Mouse (Mus musculus) kidney, postnatal 0 days (tissue): ENCODE results near the gene Kcnh7. TPM values are rescaled to one million over a fixed set of nuclear protein-coding genes. Genes with fewer than 3 reads are reported as not detected.
A peak's percentile ranks its signal among the peaks of the same experiment; 100 is the strongest.

Experiments
- ATAC-seq: fragments of 200-750 bp; cut with Nextera tagmentation; replicated peaks from 2 replicates; pipeline ENCODE4 v1.8.0; 2017; ENCODE audit warnings: low read depth, moderate number of reproducible peaks, moderate TSS enrichment, moderate library complexity; ENCODE audit not compliant: low FRiP score
- DNase-seq: peaks from one replicate; pipeline ENCODE4 v3.0.0-alpha.2; 2016; ENCODE audit warnings: low spot score
- H3K27ac ChIP-seq: fragments of 300-500 bp; sonication (generic); 2 replicates; pipeline ENCODE4 v1.5.1; 2014; ENCODE audit warnings: mild to moderate bottlenecking
- H3K27me3 ChIP-seq: fragments of 300-500 bp; sonication (generic); 2 replicates; pipeline ENCODE4 v1.6.1; 2014; ENCODE audit warnings: low read length, mixed read lengths; ENCODE audit not compliant: insufficient read depth
- H3K36me3 ChIP-seq: fragments of 300-500 bp; sonication (generic); 2 replicates; pipeline ENCODE4 v1.6.1; 2014; ENCODE audit warnings: low read length, mixed read lengths; ENCODE audit not compliant: insufficient read depth
- H3K4me1 ChIP-seq: fragments of 300-500 bp; sonication (generic); replicated peaks from 2 replicates; pipeline ENCODE4 v1.6.1; 2014; ENCODE audit warnings: antibody characterized with exemption, low read length, mixed read lengths; ENCODE audit not compliant: insufficient read depth
- H3K4me2 ChIP-seq: fragments of 300-500 bp; sonication (generic); 2 replicates; pipeline ENCODE4 v1.6.1; 2014; ENCODE audit warnings: mild to moderate bottlenecking, low read length, moderate library complexity, mixed read lengths
- H3K4me3 ChIP-seq: fragments of 300-500 bp; sonication (generic); replicated peaks from 2 replicates; pipeline ENCODE4 v1.5.1; 2014; ENCODE audit warnings: low read depth, low read length
- H3K9ac ChIP-seq: fragments of 300-500 bp; sonication (generic); 2 replicates; pipeline ENCODE4 v1.6.1; 2014; ENCODE audit warnings: low read depth, low read length
- H3K9me3 ChIP-seq: fragments of 300-500 bp; sonication (generic); replicated peaks from 2 replicates; pipeline ENCODE4 v1.6.1; 2016; ENCODE audit warnings: low read length, inconsistent platforms, mixed read lengths
- CTCF ChIP-seq: IDR thresholded peaks from 2 replicates; pipeline ENCODE4 v1.5.1; 2016; ENCODE audit warnings: antibody characterized with exemption, low read depth, mild to moderate bottlenecking, moderate library complexity
- WGBS: fragments of 180-500 bp; shearing (Covaris S2); extraction: QIAGEN DNeasy Blood & Tissue Kit; methylation state at CpG from one replicate; pipeline ENCODE4 v1.1.7; 2014; 5-methylcytosine and 5-hydroxymethylcytosine counted together
- polyA plus RNA-seq: library from polyadenylated mRNA; unstranded; fragments of >200 nt; fragmentation: Nextera tagmentation; extraction: Ambion mirVana; gene quantifications from 2 replicates; pipeline ENCODE4 v1.2.1, GENCODE M21; 2015

Kcnh7 gene
- polyA plus RNA-seq, 1 experiment from 2014 or later = 0.46 TPM

GRCm38 (mm10) chr2:63127762-63128516 is 56.1 kb downstream of the Kcnh7 start:
- 17% methylated on average over 2 of the region's 2 CpGs for WGBS
- ATAC-seq = 0 out of 2 replicates have a peak, but pooled peaks have one; percentile 36
- Histone ChIP-seq H3K36me3 (no peaks in the 10 kb centered on the region), H3K9me3 (no peaks in the 10 kb centered on the region), H3K9ac (no peak overlapping the region), H3K27ac (no peak overlapping the region), H3K4me1 (no peaks in the 10 kb centered on the region), H3K4me3 (no peak overlapping the region), H3K4me2 (no peak overlapping the region), H3K27me3 (no peaks in the 10 kb centered on the region)
- no peak for TF ChIP-seq CTCF
- DNase-seq = peak; percentile 29

- Histone ChIP-seq H3K4me1 (no peaks in the 10 kb centered on the region), H3K27me3 (no peaks in the 10 kb centered on the region), H3K36me3 (no peaks in the 10 kb centered on the region), H3K9me3 (no peaks in the 10 kb centered on the region), H3K4me3 (no peak overlapping the region), H3K9ac (no peak overlapping the region), H3K4me2 (no peak overlapping the region), H3K27ac (no peak overlapping the region)
- 60% methylated on average over 3 of the region's 3 CpGs for WGBS
- ATAC-seq (no peak), DNase-seq (no peak)
- TF ChIP-seq CTCF = no peak
Measured at GRCm38 (mm10) chr2:63120316-63120715, 63.8 kb downstream of the Kcnh7 start.

DNA sequence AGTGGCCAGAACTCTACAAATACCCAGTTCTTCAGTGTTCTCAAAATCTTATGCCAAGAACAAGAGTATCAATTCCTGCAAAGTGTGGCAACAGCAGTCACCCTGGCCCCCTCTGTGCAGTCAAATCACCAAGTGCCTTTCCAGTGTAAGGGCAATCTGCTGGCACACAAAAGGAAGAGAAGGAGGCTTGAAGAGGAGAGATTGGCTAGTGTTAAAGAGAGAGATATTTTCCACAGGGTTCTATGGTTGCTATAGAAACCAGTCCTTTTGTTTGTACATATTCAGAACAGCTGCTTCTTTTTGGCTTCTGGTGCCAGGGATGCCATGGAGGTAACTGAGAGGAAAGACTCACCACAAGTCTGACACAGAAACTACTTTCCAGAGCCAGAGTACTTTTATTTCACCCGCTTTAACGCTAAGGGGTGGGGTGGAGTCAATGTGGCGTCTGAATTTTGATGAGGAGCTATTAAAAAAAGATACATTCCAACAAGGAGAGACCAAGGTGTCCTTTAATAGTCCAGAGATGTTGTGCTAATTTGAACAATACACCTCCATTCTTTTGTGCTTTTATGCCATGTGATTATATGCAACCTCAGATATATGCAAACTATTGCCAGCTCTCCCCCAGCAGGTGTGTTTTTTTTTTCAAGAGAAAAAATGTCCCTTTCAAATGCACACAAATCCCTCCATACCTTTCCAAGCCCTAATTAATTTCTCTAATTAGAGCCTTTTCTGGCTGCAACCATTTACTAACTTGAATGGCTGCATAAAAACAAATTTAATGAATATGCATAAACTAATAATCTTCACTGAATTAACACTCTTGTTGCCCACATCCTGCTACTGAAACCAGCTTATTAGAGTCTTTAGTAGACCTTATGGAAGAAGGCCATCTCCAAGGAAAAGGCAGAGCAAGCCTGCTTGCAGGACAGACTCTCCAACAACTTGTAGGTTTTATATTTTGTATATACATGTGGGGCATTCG is 66.6 kb downstream of the Kcnh7 start:
- 72% methylated on average over 4 of the region's 4 CpGs for WGBS
- H3K9ac ChIP-seq = no peak overlapping the region
- H3K36me3 ChIP-seq = no peaks in the 10 kb centered on the region
- H3K4me1 ChIP-seq = no peaks in the 10 kb centered on the region
- ATAC-seq (no peak), DNase-seq (no peak)
- H3K9me3 ChIP-seq = no peaks in the 10 kb centered on the region
- no peaks in the 10 kb centered on the region for H3K27me3 ChIP-seq
- no peak overlapping the region for H3K4me3 ChIP-seq
- H3K27ac ChIP-seq = no peak overlapping the region
- TF ChIP-seq CTCF = no peak
- no peak overlapping the region for H3K4me2 ChIP-seq

DNA sequence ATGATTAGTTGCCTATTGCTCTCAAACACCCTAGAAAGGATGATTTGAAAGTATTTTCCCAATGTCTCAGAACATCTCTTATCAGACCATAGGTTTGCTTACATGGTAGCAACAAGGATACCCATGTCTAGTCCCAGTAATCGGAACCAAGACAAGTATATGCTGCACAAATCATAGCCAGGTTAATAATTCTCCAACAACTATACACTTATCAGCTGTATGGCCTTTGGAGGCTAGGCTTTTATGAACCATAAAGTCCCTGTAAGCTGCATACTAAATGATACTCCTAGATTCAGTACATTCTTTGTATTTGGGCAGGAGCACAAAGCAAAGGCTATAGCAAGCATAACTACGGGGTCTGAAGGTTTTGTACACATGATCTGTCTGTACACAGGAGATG is 78.1 kb downstream of the Kcnh7 start:
- 76% methylated on average over 2 of the region's 2 CpGs for WGBS
- ATAC-seq (no peak), DNase-seq (no peak)
- Histone ChIP-seq H3K9me3 (no peaks in the 10 kb centered on the region), H3K9ac (no peak overlapping the region), H3K4me2 (no peak overlapping the region), H3K4me1 (no peaks in the 10 kb centered on the region), H3K36me3 (no peaks in the 10 kb centered on the region), H3K27ac (no peak overlapping the region), H3K27me3 (no peaks in the 10 kb centered on the region), H3K4me3 (no peak overlapping the region)
- no peak for TF ChIP-seq CTCF

DNA sequence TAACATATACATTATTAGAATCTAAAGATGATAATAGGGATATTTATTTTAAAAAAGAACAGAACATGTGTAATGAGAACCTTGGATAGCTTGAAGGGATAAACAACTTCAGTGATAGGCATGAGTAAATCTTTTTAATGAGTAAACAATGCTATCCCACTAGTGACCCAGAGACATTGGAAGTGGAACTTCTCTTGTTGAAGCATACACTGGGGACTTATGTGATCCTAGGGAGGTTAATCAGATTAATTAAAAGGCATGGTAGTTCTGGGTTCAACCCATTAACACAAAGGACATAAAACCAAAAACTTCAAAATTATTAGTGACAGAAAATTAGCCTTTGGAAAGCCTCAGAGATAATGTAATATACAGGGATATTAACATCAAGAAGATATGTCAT is 84.4 kb downstream of the Kcnh7 start:
- H3K9ac ChIP-seq = no peak overlapping the region
- H3K9me3 ChIP-seq = no peaks in the 10 kb centered on the region
- H3K27ac ChIP-seq = no peak overlapping the region
- H3K27me3 ChIP-seq = no peaks in the 10 kb centered on the region
- H3K4me1 ChIP-seq = no peaks in the 10 kb centered on the region
- ATAC-seq (no peak), DNase-seq (no peak)
- no peak overlapping the region for H3K4me2 ChIP-seq
- TF ChIP-seq CTCF = no peak
- H3K36me3 ChIP-seq = no peaks in the 10 kb centered on the region
- H3K4me3 ChIP-seq = no peak overlapping the region

GRCm38 (mm10) chr2:63091775-63092174 is 92.3 kb downstream of the Kcnh7 start:
- no peak for DNase-seq
- H3K36me3 ChIP-seq = no peaks in the 10 kb centered on the region
- H3K9me3 ChIP-seq = no peaks in the 10 kb centered on the region
- no peak overlapping the region for H3K27ac ChIP-seq
- no peak overlapping the region for H3K4me2 ChIP-seq
- H3K9ac ChIP-seq = no peak overlapping the region
- 61% methylated on average over 4 of the region's 4 CpGs for WGBS
- H3K4me3 ChIP-seq = no peak overlapping the region
- TF ChIP-seq CTCF = no peak
- no peaks in the 10 kb centered on the region for H3K4me1 ChIP-seq
- no peaks in the 10 kb centered on the region for H3K27me3 ChIP-seq
- no peak for ATAC-seq
